Mouse (Mus musculus) large intestine, adult 2 months (tissue): ENCODE data around the gene P4ha1. TPM values are rescaled to one million over a fixed set of nuclear protein-coding genes. Genes with fewer than 3 reads are reported as not detected.
A peak's percentile ranks its signal among the peaks of the same experiment; 100 is the strongest.
"Not testable (repeated sequence)": the region's sequence is repeated elsewhere in the genome, so short reads cannot be mapped to it uniquely, and the experiment has no call there.

Experiments used
- DNase-seq: peaks from one replicate; pipeline ENCODE4 v3.0.0-alpha.2; 2012; ENCODE audit warnings: low read depth, low spot score
- WGBS: fragments of 180-500 bp; shearing (Covaris S2); methylation state at CpG from one replicate; pipeline ENCODE4 v1.1.7; 2018; 5-methylcytosine and 5-hydroxymethylcytosine counted together
- polyA plus RNA-seq: library from polyadenylated mRNA; depleted of rRNA; stranded (reverse); fragments of >200 nt; gene quantifications from 2 replicates; pipeline ENCODE4 v1.2.3, GENCODE M21; 2012

P4ha1 gene
- polyA plus RNA-seq, 1 experiment, result 4.9 TPM

- DNase-seq, result no peak
- WGBS, result 64% methylated on average over 5 of the region's 5 CpGs
These were observed 42.9 kb downstream of the P4ha1 start for GRCm38 (mm10) chr10:59365804-59366589.

GRCm38 (mm10) chr10:59366746-59367145, 43.6 kb downstream of the P4ha1 start:
- WGBS, result 96% methylated on average over 4 of the region's 4 CpGs
- no peak for DNase-seq

- 52% methylated on average over 4 of the region's 4 CpGs for WGBS
- no peak for DNase-seq
These were observed 44.1 kb downstream of the P4ha1 start for GRCm38 (mm10) chr10:59367206-59367605.

GRCm38 (mm10) chr10:59368729-59369128, 45.6 kb downstream of the P4ha1 start:
- WGBS, result 65% methylated on average over 8 of the region's 8 CpGs
- no peak for DNase-seq

- 88% methylated on average over 9 of the region's 9 CpGs for WGBS
These were observed 46.3 kb downstream of the P4ha1 start for GRCm38 (mm10) chr10:59369426-59369825.

GRCm38 (mm10) chr10:59377906-59378305, 54.8 kb downstream of the P4ha1 start:
- no peak for DNase-seq
- WGBS, result 62% methylated on average over 10 of the region's 10 CpGs

More at GRCm38 (mm10) chr10:59369426-59369825, 46.3 kb downstream of the P4ha1 start:
- DNase-seq, result no peak

- DNase-seq, result no peak
- WGBS, result 94% methylated on average over 4 of the region's 4 CpGs
These were observed 55.6 kb downstream of the P4ha1 start for GRCm38 (mm10) chr10:59378728-59379127.

GRCm38 (mm10) chr10:59379927-59380326, 56.8 kb downstream of the P4ha1 start:
- 35% methylated on average over 3 of the region's 3 CpGs for WGBS
- DNase-seq, result no peak

GRCm38 (mm10) chr10:59380411-59380821, 57.3 kb downstream of the P4ha1 start:
- WGBS, result 69% methylated on average over 2 of the region's 2 CpGs
- no peak for DNase-seq

- WGBS, result 89% methylated on average over 6 of the region's 10 CpGs
- DNase-seq, result not testable (repeated sequence)
These were observed 58.5 kb downstream of the P4ha1 start for GRCm38 (mm10) chr10:59381563-59381962.

GRCm38 (mm10) chr10:59386951-59387350, 63.9 kb downstream of the P4ha1 start:
- WGBS, result 72% methylated on average over 8 of the region's 8 CpGs
- DNase-seq, result no peak

- 93% methylated on average over 3 of the region's 3 CpGs for WGBS
- DNase-seq, result no peak
These were observed 66.6 kb downstream of the P4ha1 start for GRCm38 (mm10) chr10:59389652-59390051.

- WGBS, result 22% methylated on average over 4 of the region's 4 CpGs
- no peak for DNase-seq
These were observed 68.8 kb downstream of the P4ha1 start for GRCm38 (mm10) chr10:59391907-59392306.

- not testable (repeated sequence) for DNase-seq
- WGBS, result 96% methylated on average over 13 of the region's 25 CpGs
These were observed 72.4 kb downstream of the P4ha1 start, which contains the start of gene Gm10273 for GRCm38 (mm10) chr10:59395461-59395860. Gene Gm10273, plus strand, starts transcription at chr10:59395632.

GRCm38 (mm10) chr10:59402899-59403792, 80.0 kb downstream of the P4ha1 start, which contains the start of gene Pla2g12b:
Gene Pla2g12b, plus strand, starts transcription at chr10:59403660.
- WGBS, result 31% methylated on average over 21 of the region's 21 CpGs

GRCm38 (mm10) chr10:59403793-59404149, 80.7 kb downstream of the P4ha1 start:
- DNase-seq, result no peak
- WGBS, result 56% methylated on average over 10 of the region's 10 CpGs

More at GRCm38 (mm10) chr10:59402899-59403792, 80.0 kb downstream of the P4ha1 start, which contains the start of gene Pla2g12b:
- peak; percentile 33 for DNase-seq

GRCm38 (mm10) chr10:59408499-59408898, 85.4 kb downstream of the P4ha1 start:
- DNase-seq, result no peak
- WGBS, result 13% methylated on average over 6 of the region's 6 CpGs

- DNase-seq, result no peak
- 82% methylated on average over 12 of the region's 12 CpGs for WGBS
These were observed 87.2 kb downstream of the P4ha1 start for GRCm38 (mm10) chr10:59410264-59410663.

GRCm38 (mm10) chr10:59413711-59414110, 90.6 kb downstream of the P4ha1 start:
- WGBS, result 92% methylated on average over 4 of the region's 4 CpGs
- DNase-seq, result no peak

GRCm38 (mm10) chr10:59416623-59417022, 93.5 kb downstream of the P4ha1 start:
- no peak for DNase-seq
- 78% methylated on average over 3 of the region's 3 CpGs for WGBS
